In genomic region chr6:6197339-6197738, GRCm38 (mm10) we compare ENCODE assay signal across 27 mouse cellular contexts.
"Had no signal": no experiment of that assay in that cellular context is flagged by ENCODE, and none has a peak within 500 bp of the region (broad histone marks: within the 10 kb centered on the region; RNA-seq: fewer than 3 reads in every experiment).

No protein-coding gene starts in this region.

- H3K4me2 ChIP-seq: heart, embryonic 12.5 days; hindbrain, embryonic 12.5 days; hindbrain, embryonic 14.5 days; intestine, embryonic 15.5 days; limb, embryonic 12.5 days; liver, embryonic 11.5 days; liver, embryonic 13.5 days; liver, embryonic 15.5 days had no signal

- H3K9ac ChIP-seq: heart, embryonic 12.5 days; hindbrain, embryonic 12.5 days; hindbrain, embryonic 14.5 days; intestine, embryonic 15.5 days; limb, embryonic 12.5 days; liver, embryonic 13.5 days; liver, embryonic 15.5 days; liver, postnatal 0 days had no signal

- DNase-seq: gastrocnemius, adult 2 months; gastrocnemius, postnatal 10 days; gastrocnemius, postnatal 25 days; heart, adult 2 months; heart, postnatal 10 days; heart, postnatal 4 days; kidney, adult 18-20 months; kidney, adult 8-10 months; kidney, postnatal 10 days; kidney, postnatal 25 days; kidney, postnatal 4 days; liver; liver, embryonic 13.5 days; liver, postnatal 0 days had no signal

- H3K9me3 ChIP-seq: hindbrain, embryonic 10.5 days; hindbrain, embryonic 12.5 days; intestine, embryonic 15.5 days; limb, embryonic 10.5 days; limb, embryonic 12.5 days; liver, embryonic 13.5 days; liver, embryonic 15.5 days had no signal

- H3K4me3 ChIP-seq: gastrocnemius, adult 2 months; heart, adult 2 months; heart, embryonic 12.5 days; hindbrain, embryonic 10.5 days; hindbrain, embryonic 12.5 days; intestine, embryonic 15.5 days; left cerebral cortex, adult 2 months; limb, embryonic 10.5 days; limb, embryonic 12.5 days; liver, embryonic 13.5 days; liver, embryonic 15.5 days had no signal

- H3K27me3 ChIP-seq: heart, embryonic 12.5 days; hindbrain, embryonic 12.5 days; intestine, embryonic 15.5 days; limb, embryonic 12.5 days; liver, embryonic 13.5 days; liver, embryonic 15.5 days had no signal

- H3K27ac ChIP-seq: gastrocnemius, adult 2 months; heart, adult 2 months; hindbrain, embryonic 10.5 days; hindbrain, embryonic 12.5 days; hindbrain, embryonic 14.5 days; intestine, embryonic 15.5 days; left cerebral cortex, adult 2 months; limb, embryonic 10.5 days; limb, embryonic 12.5 days; liver, embryonic 13.5 days; liver, embryonic 15.5 days had no signal

- H3K36me3 ChIP-seq: hindbrain, embryonic 12.5 days; intestine, embryonic 15.5 days; liver, embryonic 15.5 days had no signal

- ATAC-seq: hindbrain, embryonic 16.5 days; inflammation-experienced regulatory T-cells, adult 6 months; intestine, embryonic 15.5 days; intestine, postnatal 0 days; liver, postnatal 0 days had no signal

- H3K4me1 ChIP-seq: hindbrain, embryonic 10.5 days; hindbrain, embryonic 12.5 days; intestine, embryonic 15.5 days; liver, embryonic 13.5 days; liver, embryonic 15.5 days had no signal
